Mouse (Mus musculus) megakaryocyte-erythroid progenitor cell, adult 5-6 weeks (primary cell): Measurements from ENCODE around the gene Mcidas. TPM values are rescaled to one million over a fixed set of nuclear protein-coding genes. Genes with fewer than 3 reads are reported as not detected.

Experiments used
- ATAC-seq: replicated peaks from 2 replicates; pipeline ENCODE4 v1.8.0; 2016; ENCODE audit warnings: mild to moderate bottlenecking, inconsistent platforms; ENCODE audit not compliant: severe bottlenecking, poor library complexity, low FRiP score, low TSS enrichment
- total RNA-seq, 2 experiments: library from RNA; stranded (forward) in 1 of 2; stranded (reverse) in 1 of 2; fragments of 200-1000, 215-1000 nt in 1 of 2; fragments of >200 nt in 1 of 2; fragmentation: Nextera tagmentation in 1 of 2; gene quantifications; 2 replicates each; pipeline ENCODE4 v1.2.3; 2014 to 2017

Gene Mcidas
- total RNA-seq, 2 experiments from 2014 or later = not detected

- no peak for ATAC-seq
These were observed 7.1 kb downstream of the Mcidas start for GRCm38 (mm10) chr13:113000576-113001318.

DNA sequence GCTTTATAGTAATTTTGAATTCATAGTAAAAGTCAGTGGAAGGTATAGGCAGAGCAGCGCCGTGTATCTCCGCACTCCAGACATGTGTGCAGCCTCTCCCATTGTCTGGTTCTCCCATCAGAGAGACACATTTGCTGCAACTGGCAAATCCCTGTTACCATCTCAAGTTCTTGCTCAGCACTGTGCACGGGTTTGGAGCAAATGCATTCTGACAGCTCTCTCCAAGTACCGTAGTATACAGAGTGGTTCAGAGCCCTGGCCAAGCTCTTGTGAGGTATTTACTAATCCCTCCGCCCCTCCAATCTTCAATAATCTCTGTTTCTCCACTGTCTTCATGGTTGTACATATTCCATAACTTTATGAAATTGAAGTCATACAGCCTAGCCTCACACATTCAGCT lies 19.0 kb downstream of the Mcidas start:
- ATAC-seq = peak; percentile 24; the same call in 1 of the 2 replicates

GRCm38 (mm10) chr13:113013174-113013953 lies 19.7 kb downstream of the Mcidas start:
- ATAC-seq = peak; percentile 76; the same call in 1 of the 2 replicates

DNA sequence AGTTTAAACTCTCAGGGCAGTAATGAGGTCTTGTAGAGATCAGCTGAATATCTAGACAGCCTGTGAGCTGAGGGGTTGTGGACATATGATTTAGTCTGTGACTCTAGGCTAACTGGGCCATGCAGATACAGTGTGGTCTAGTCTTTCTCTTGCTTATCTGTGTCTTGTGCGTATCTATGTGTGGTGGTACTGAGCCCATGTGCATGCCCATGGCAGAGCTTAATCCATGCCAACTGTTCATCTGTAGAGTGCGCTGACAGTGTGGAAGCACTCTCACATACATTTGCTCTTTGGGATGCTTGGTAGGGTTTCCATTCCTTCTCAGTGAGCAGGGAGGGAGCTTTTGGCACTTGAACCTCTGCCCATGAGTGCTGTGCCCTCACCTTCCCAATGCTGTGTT lies 27.9 kb downstream of the Mcidas start:
- peak; percentile 89 for ATAC-seq

GRCm38 (mm10) chr13:113022467-113022866 lies 28.8 kb downstream of the Mcidas start:
- ATAC-seq = no peak

GRCm38 (mm10) chr13:113023274-113024143 lies 29.9 kb downstream of the Mcidas start:
- ATAC-seq = no peak

DNA sequence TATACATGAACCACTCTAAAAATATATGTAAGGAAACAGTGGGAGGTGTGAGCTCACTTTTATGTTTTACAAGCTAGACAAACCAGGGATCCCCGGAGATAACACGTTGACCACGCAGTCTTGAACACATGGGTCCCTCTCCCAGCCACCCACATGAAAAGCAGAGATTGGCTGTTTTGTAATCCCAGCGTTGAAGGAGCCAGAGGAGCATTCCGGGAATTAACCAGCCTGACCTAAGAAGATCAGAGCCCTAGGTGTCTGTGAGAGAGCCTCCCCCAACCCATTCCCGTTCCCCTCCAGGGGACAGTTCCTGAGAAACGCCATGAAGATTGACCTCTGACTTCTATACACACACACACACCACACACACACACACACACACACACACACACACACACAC lies 37.7 kb downstream of the Mcidas start:
- ATAC-seq = no peak

DNA sequence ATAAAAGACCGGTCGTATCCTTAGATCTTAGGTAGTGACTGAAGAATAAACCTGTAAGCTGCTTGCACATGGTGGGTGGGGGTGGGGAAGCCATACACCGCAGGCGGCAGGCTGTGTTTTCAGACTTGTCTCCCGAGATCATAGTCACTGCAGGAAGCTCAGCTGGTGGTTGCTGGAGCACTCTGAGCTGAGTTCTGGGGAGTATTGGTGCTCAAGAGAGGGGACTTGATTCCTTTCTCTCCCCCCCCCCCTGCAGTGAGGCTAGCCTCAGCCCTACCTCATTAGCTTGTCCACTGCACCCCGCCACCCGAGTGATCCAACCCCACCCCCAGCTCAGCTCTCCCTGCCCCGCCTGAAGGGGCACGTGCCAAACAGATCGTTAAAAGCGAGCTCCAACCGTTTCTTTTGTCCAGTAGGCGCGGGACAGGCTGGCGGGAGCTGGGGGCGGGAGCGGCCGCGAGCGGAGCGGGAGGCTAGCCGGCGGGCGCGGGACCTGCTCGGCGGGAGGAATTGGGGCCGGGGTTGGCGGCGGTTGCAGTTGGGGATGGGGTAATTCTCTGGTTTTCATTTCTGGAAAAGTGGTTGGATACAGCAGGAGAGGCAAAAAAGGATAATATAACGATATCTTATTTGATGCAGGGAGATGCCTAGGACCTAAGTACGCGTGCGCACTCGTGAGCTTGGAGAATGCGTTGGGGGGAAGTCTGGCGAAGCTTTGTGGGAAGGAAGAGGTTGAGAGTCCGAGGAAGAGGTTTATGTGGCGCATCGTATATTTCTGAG lies 38.3 kb downstream of the Mcidas start:
- no peak for ATAC-seq

DNA sequence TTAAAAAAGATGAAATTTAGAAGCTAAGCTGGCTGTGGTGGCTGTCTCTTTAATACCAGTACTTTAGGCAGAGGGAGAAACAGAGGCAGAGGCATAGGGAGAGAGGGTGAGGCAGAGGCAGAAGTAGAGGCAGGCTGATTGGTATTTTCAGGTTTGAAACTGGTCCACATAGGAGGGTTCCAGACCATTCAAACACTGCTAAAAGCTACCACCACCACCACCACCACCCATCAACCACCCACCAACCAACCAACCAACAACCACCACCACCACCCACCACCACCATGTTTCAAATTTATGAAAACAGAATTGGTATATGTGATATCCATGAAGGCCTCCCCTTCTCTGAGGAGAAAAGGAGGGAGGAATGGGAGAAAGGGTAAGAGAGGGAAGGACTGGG lies 39.2 kb downstream of the Mcidas start:
- no peak for ATAC-seq

DNA sequence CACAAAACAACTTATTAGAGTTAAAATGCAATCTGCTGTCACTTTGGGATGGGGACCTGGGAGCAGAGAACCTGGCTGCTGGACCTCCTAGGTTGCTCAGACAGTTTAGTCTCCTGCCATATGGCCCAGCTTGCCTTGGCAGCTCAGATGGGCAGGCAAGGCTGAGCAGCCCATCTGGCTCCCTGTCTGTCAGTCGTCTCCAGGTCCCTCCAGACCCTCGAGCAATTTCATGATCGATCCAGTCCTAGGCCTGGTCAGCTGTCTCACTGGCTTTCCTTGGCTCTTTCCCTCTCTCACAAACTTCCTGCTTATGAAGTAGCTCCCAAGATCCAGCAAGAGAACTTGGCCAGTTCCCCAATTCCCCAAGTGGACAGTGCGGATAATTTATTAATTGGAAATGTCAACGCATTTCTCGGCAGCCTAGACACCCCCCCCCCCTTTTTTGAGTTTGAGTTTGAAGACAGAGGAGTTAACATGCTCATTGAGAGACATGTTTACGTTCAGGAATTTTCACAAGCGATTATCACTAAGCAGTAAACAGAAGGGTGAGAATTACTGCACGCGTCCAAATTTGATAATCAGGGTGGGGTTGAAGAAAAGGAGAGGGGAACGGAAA lies 40.7 kb downstream of the Mcidas start:
- ATAC-seq = 0 out of 2 replicates have a peak, but pooled peaks have one; percentile 1

GRCm38 (mm10) chr13:113034950-113035421 lies 41.3 kb downstream of the Mcidas start, which contains the start of gene Cdc20b:
Gene Cdc20b (plus strand): TSS chr13:113035111.
- ATAC-seq = peak; percentile 73

DNA sequence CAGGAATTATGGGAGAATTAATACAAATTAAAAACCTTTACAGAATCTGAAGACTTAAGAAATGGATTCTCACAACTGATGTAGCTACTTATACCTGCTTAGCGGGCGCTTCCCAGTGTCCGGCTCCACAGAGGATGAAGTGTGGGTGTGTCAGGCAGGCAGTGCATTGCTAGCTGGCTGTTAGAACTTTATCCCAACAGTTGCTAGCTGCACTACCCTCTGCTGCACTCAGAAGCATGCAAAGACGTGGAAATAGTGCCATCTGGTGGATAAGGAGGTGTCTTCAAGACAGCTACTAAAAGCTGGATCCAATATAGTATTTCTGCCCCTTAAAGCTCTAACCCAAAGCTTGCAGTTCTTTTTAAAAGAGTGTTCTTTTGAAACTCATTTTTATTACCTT lies 42.2 kb downstream of the Mcidas start:
- peak; percentile 82 for ATAC-seq

DNA sequence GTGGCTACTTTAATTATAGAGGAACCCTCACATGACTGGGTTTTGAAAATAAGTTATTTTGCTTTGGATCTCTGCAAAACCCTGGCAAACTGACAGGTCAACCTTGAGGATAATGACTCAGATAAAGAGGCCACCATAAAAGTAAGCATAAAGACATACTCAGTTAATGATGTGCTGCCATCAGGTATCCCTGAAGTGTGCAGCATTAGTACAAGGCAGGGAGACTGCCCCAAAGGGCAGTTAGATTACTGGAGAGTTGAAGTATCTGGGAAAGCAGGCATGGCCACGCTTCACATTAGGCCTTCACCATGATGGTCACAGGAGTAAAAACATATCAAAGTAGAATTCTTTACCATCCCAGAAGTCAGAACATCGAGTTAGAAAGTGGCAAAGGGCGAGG lies 51.2 kb downstream of the Mcidas start:
- no peak for ATAC-seq

DNA sequence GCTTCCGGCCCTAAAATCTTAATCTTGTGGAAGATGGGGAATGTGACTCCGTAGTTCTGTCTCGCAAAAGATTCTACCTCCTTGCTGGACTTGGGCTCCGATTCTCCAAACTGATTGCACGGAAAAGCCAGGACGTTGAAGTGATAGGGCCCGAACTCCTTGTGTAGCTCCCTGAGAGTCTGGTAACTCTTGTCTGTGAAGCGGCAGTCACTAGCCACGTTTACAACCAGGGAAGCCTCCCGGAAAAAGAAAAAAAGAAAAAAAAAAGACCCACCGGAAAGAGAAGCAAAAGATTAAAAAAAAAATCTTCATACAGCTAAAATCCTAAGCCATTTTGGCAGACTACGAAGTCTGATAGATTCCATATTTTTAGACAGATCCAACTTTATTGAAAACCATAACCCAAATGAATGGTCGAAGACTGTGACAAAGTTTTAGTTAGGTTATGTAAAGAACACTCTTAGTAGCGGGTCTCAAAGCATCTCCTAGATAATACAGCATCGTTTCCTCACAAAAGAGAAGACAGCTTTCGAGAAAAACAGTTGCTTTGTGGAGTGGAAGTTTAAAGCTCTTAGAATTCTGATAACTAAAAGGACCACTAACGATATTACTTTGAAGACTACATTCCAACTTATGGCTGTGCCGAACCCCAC lies 51.9 kb downstream of the Mcidas start:
- ATAC-seq = no peak

GRCm38 (mm10) chr13:113046211-113046883 lies 52.7 kb downstream of the Mcidas start, which contains the start of gene Gpx8:
Gene Gpx8 (minus strand): TSS chr13:113046410.
- ATAC-seq = peak; percentile 77

- no peak for ATAC-seq
These were observed 53.4 kb downstream of the Mcidas start for GRCm38 (mm10) chr13:113047018-113047417.

DNA sequence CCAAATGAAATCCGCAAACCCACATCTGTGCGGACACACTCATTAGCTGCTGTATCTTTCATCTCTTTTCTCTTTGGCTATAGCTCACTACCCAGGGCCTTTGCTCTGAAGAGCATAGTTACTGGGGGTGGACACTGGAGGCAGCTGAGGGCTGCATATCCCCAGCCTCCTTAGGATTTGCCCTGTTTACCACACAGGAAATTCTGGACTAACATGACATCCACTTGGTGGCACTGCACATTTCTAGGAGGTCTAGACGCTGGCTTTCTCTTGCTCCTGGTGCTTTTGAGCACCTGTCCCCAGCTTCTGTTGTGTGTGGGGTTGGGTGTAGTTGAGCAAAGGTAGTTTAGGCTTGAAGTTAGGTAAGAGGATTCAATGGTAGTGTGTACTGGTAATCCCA lies 54.0 kb downstream of the Mcidas start:
- no peak for ATAC-seq
